Mouse (Mus musculus) ovary, postnatal 14 days (tissue): ENCODE data around the gene 5730522E02Rik.
A peak's percentile ranks its signal among the peaks of the same experiment; 100 is the strongest.

Source experiments
- DNase-seq: peaks from one replicate; pipeline ENCODE4 v3.0.0; 2022; ENCODE audit warnings: low spot score

Gene 5730522E02Rik

GRCm38 (mm10) chr11:25999738-26000137 lies 210.8 kb downstream of the 5730522E02Rik start:
- no peak for DNase-seq

GRCm38 (mm10) chr11:25997469-25997868 lies 213.1 kb downstream of the 5730522E02Rik start:
- no peak for DNase-seq

DNA sequence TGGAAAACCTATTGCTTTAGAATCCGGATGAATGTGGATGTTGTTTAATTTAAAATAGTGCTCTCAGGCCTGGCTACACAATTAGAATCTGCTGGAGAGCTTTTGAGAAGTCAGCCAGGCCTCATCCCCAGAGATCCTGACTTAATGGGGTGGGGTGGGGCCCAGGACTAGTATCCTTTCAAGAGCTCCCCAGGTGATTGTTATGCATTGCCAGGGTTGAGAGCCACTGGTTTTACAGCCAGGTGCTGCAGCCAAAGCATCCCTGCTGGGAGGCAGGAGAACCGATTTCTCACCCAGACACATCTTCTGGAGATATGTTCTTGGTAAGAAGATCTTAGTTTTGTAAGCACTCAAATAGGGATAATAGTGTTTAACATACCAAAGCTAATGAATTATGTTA lies 216.4 kb downstream of the 5730522E02Rik start:
- no peak for DNase-seq

GRCm38 (mm10) chr11:25992216-25992615 lies 218.3 kb downstream of the 5730522E02Rik start:
- DNase-seq: no peak

- no peak for DNase-seq
These were observed 231.8 kb downstream of the 5730522E02Rik start for GRCm38 (mm10) chr11:25978736-25979276.

DNA sequence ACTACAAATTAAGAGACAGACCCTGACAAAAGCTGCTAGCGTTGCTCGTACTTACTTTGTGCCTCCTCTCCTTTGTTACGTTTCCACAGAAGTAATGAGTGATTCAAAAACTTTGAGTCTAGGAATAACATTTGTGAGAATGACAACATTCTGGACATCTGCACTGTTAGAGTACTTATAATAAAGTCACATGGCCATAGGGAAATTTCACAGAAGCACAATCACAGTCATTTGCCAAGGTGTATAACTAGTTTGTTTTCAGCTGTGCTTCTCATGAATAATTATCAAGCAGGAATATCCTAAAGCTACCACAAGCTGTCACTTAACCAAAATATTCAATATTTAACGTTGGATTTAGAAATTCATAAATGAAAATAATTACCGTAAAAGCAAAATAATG lies 269.1 kb downstream of the 5730522E02Rik start:
- DNase-seq: no peak

- DNase-seq: no peak
These were observed 269.8 kb downstream of the 5730522E02Rik start for GRCm38 (mm10) chr11:25940716-25941294.

DNA sequence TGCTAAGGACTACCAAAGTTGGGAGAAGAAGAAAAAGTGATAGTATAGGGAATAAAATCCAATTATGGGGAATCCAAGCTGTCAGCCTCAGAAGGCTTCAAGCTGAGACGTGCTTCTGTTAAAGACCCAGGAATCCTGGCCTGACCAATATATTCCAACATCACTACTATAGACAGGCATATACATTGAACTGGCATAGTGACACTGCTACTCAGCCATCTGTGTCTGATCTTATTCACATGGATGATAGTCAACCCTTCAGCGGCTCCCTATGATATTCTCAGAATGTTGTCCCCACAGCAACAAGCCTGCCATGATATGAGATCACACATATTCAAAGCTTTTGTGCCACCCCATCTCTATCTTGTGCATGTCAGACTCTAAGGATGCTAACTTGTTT lies 284.3 kb downstream of the 5730522E02Rik start:
- DNase-seq: no peak

GRCm38 (mm10) chr11:25902321-25902720 lies 308.2 kb downstream of the 5730522E02Rik start:
- DNase-seq: no peak

DNA sequence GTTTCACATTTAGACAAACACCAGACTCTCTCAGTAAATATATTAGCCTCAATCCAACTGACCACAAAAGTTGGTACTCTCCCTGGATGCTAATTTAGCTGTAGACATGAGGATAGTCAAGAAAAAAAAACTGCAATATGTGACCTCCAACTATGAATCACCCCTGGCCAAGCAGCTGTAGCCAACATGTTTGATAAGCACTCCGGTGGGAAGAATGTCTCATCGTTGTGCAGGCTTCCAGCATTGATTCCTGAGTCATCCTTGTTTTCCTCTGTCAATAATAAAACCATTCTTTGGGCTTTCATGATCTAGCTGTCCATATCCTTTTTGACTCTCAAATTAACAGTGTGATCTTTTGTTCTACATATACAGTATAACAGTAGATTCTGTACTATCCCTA lies 308.9 kb downstream of the 5730522E02Rik start:
- no peak for DNase-seq

GRCm38 (mm10) chr11:25893906-25894305 lies 316.7 kb downstream of the 5730522E02Rik start:
- no peak for DNase-seq

GRCm38 (mm10) chr11:25872983-25873382 lies 337.6 kb downstream of the 5730522E02Rik start:
- DNase-seq: no peak

DNA sequence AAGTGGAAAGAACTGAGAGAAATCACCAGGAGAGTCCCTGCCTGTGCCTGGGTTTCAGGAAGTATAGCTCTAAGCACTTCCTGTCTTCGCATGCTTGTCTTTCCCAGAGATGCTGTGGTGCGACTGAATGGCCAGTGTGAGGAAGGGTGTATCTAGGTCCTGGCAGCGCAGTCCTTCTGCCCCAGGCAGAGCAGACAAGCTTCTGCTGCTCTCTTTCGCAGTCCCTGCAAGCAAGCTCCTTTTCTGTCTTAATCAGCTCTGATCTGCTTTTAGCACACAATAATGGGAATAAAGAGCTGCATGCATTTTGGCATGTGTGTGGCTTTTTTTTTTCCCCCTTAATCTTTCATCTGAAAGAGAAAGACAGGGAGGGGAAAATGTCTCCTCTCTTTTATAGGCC lies 338.2 kb downstream of the 5730522E02Rik start:
- no peak for DNase-seq

- DNase-seq: no peak
These were observed 344.3 kb downstream of the 5730522E02Rik start for GRCm38 (mm10) chr11:25866292-25866691.

GRCm38 (mm10) chr11:25862686-25863085 lies 347.9 kb downstream of the 5730522E02Rik start:
- peak; percentile 63 for DNase-seq

GRCm38 (mm10) chr11:25856629-25857568 lies 353.7 kb downstream of the 5730522E02Rik start:
- DNase-seq: no peak

DNA sequence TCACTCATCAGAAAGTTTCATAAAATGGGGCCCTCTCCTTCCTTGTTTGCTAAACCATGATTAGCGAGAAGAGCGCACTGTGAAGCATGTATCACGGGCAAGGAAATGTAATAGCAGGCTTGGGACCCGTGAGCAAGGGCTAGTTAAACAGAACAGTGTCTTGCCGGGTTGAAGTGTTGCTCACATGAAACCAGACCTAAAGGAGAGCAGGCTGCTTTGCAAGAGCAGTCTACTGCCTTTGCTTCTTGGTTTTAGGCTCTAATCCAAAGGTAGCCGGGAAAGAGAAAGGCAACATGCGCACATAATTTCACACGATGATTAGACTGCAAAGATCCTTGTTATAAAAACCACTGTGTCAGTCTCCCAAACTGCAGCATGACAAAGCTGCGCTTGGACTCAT lies 354.8 kb downstream of the 5730522E02Rik start:
- DNase-seq: no peak

- DNase-seq: no peak
These were observed 356.3 kb downstream of the 5730522E02Rik start for GRCm38 (mm10) chr11:25854216-25854615.

GRCm38 (mm10) chr11:25853032-25853431 lies 357.5 kb downstream of the 5730522E02Rik start:
- DNase-seq: no peak

- DNase-seq: no peak
These were observed 361.5 kb downstream of the 5730522E02Rik start for GRCm38 (mm10) chr11:25848824-25849644.

DNA sequence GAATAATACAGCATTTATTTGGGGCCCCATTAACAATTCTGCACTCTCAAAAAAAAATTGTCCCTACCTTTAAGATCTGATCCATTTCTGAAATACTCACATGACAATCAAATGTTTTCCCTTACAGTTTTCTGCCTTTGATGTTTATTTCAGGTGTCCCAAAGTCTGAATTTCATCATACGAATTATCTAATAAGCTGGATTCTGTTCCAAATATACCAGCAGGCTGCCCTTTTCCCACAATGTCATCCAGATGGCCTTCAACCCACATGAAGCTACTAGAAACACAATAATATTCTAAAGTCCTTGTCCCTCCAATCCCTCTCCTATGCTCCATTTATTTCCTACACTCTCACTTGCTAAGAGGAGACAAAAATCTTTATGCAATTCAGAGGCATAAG lies 372.1 kb downstream of the 5730522E02Rik start:
- no peak for DNase-seq

DNA sequence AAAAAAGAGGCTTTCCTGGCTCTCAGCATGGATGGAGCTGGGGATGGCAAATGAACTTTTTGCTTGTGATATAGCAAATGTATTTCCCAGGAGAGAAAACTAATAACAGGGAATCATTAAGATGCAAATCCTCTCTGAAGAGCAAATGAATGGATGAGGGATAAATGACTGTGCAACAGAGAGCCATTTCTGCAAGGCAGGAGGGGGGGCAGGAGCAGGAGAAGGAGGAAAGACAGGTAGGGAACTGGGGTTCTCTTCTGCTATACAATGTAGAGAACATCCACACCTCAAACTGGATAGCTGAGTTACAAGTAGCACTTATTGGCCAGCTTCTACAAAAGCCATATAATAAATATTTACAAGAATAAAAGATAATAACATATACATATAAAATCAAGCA lies 390.8 kb downstream of the 5730522E02Rik start:
- DNase-seq: no peak
